Mouse (Mus musculus): ENCODE measurements at regions not wholly inside any gene's neighbourhood (a gene's known extent, or its start where the extent isn't known, plus 50 kb on each side); places are given as distances from the start of the nearest gene placed in this dataset.

DNA sequence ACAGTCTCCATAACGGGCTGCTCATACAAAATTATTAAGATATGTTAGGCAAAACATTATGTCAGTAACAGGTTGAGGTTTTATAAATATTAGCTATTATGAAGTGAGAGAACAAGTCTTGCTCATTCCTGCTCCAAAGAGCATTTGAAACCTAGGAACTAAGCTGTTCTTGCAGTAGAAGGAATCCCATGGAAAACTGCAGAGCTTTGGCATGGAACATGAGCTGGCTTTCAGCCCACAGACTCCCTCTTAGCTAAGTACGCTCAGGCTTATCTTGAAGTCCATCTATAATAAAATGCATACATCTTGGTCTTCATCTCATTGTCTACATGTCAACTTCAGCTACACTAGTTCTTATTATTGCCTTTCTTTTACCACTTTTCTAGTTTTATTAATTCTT lies 766.7 kb upstream of the Rag2 start:
- DNase-seq (no peak), ATAC-seq (no peak)
- H3K36me3 ChIP-seq (ENCODE audit: insufficient read depth): no peaks in the 10 kb centered on the region
- H3K9ac ChIP-seq: no peak overlapping the region
- H3K27ac ChIP-seq (ENCODE audit: low read depth, low read length): no peak overlapping the region
- no peaks in the 10 kb centered on the region for H3K9me3 ChIP-seq (ENCODE audit: low read length)
- H3K4me2 ChIP-seq (ENCODE audit: low read depth): no peak overlapping the region
- no peaks in the 10 kb centered on the region for H3K27me3 ChIP-seq (ENCODE audit: insufficient read depth, low read length)
- no peak for TF ChIP-seq CTCF (IDR thresholded peaks at IDR 0.05; ENCODE audit: low read depth)
- WGBS: 81% methylated on average over 2 of the region's 2 CpGs
- no peaks in the 10 kb centered on the region for H3K4me1 ChIP-seq (ENCODE audit: insufficient read depth)
- H3K4me3 ChIP-seq (ENCODE audit: low read depth, low read length): no peak overlapping the region

DNA sequence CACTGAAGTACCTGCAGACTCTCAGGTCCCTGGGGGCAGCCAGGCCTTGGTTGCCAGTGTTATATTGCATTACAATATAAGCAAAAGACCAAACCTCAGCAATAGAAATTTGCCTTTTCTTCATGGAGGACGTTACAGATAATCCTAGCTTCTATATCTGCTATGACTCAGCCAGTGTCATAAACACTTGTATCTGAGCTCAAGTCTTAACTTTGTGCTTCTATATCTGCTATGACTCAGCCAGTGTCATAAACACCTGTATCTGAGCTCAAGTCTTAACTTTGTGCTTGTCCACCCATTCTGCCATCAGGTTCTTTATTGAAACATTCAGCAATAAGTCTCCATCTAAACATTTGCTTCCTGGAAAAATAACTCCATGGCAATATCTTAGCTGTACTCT lies 759.0 kb upstream of the Rag2 start:
- Histone ChIP-seq H3K27me3 (ENCODE audit: insufficient read depth, low read length) (no peaks in the 10 kb centered on the region), H3K4me2 (ENCODE audit: low read depth) (no peak overlapping the region), H3K9ac (no peak overlapping the region), H3K9me3 (ENCODE audit: low read length) (no peaks in the 10 kb centered on the region), H3K4me3 (ENCODE audit: low read depth, low read length) (no peak overlapping the region), H3K36me3 (ENCODE audit: insufficient read depth) (no peaks in the 10 kb centered on the region), H3K27ac (ENCODE audit: low read depth, low read length) (no peak overlapping the region), H3K4me1 (ENCODE audit: insufficient read depth) (no peaks in the 10 kb centered on the region)
- no peak for ATAC-seq
- 80% methylated on average over 1 of the region's 1 CpGs for WGBS
- no peak for TF ChIP-seq CTCF (IDR thresholded peaks at IDR 0.05; ENCODE audit: low read depth)
- DNase-seq: no peak
